Mouse (Mus musculus) liver, embryonic 16.5 days (tissue): ENCODE measurements around the gene 1700016H13Rik. TPM values are rescaled to one million over a fixed set of nuclear protein-coding genes. Genes with fewer than 3 reads are reported as not detected.

Experiments used
- ATAC-seq: fragments of 200-750 bp; cut with Nextera tagmentation; 2 replicates; pipeline ENCODE4 v1.8.0; 2017; ENCODE audit warnings: low read depth, mild to moderate bottlenecking, moderate number of reproducible peaks, moderate library complexity
- H3K27ac ChIP-seq: fragments of 300-500 bp; sonication (generic); 2 replicates; pipeline ENCODE4 v1.5.1; 2014; ENCODE audit warnings: mild to moderate bottlenecking, low read length
- H3K27me3 ChIP-seq: fragments of 300-500 bp; sonication (generic); 2 replicates; pipeline ENCODE4 v1.6.1; 2014; ENCODE audit warnings: low read depth, low read length, mixed read lengths; ENCODE audit not compliant: control insufficient read depth, insufficient read depth
- H3K36me3 ChIP-seq: fragments of 300-500 bp; sonication (generic); 2 replicates; pipeline ENCODE4 v1.6.1; 2014; ENCODE audit warnings: mild to moderate bottlenecking; ENCODE audit not compliant: control insufficient read depth, insufficient read depth
- H3K4me1 ChIP-seq: fragments of 300-500 bp; sonication (generic); 2 replicates; pipeline ENCODE4 v1.6.1; 2014; ENCODE audit warnings: low read depth, low read length, mixed read lengths; ENCODE audit not compliant: control insufficient read depth
- H3K4me2 ChIP-seq: fragments of 300-500 bp; sonication (generic); 2 replicates; pipeline ENCODE4 v1.6.1; 2014; ENCODE audit warnings: low read depth, low read length, mixed read lengths
- H3K4me3 ChIP-seq: fragments of 300-500 bp; sonication (generic); 2 replicates; pipeline ENCODE4 v1.5.1; 2014; ENCODE audit warnings: low read depth, mild to moderate bottlenecking, low read length
- H3K9ac ChIP-seq: fragments of 300-500 bp; sonication (generic); 2 replicates; pipeline ENCODE4 v1.6.1; 2014; ENCODE audit warnings: low read depth, low read length
- H3K9me3 ChIP-seq: fragments of 300-500 bp; sonication (generic); replicated peaks from 2 replicates; pipeline ENCODE4 v1.6.1; 2016; ENCODE audit warnings: low read length; ENCODE audit not compliant: control insufficient read depth
- WGBS: fragments of 180-500 bp; shearing (Covaris S2); extraction: QIAGEN DNeasy Blood & Tissue Kit; methylation state at CpG from one replicate; pipeline ENCODE4 v1.1.7; 2014; ENCODE audit not compliant: insufficient replicate concordance; 5-methylcytosine and 5-hydroxymethylcytosine counted together
- polyA plus RNA-seq: library from polyadenylated mRNA; unstranded; fragments of >200 nt; fragmentation: Nextera tagmentation; extraction: Ambion mirVana; gene quantifications from 2 replicates; pipeline ENCODE4 v1.2.1, GENCODE M21; 2015

Gene 1700016H13Rik
- 0.06 TPM in 1 of 2 replicates, not detected in the other for polyA plus RNA-seq

DNA sequence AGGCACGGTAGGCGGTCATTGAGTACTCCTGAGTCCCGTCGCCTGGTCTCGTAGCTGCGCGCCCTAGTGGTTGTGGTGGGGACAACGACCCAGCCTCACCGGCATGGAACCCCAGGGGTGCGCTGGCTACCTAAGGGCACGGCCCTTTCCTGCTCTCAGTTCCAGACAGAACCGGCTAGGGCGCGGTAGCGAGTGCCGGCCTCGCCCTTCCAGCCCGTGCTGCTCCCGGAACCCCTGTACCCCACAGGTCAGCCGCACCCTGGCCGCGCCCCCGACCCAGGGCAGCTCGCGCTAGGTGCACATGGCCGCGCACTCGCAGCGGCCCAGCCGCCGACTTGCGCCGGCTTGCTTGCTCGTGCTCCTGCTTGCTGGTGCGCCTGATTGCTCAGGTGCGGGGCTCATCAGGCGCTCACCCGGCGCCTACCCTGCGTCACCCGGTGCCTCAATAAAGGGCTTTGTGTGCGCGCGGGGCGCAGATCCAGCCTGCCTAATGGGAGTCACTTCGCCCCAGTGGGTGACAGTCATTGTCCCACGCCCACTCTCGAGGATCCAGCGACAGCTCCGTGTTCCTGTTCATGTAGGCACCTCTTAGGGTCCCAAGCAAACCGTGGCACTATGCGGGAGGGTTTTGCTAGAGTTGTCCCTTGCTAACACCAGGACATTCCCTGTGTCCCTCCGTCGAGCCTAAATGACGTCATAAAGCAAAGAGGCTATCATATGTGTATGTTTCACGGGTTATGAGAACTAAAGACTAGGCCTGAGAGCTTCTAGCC lies at the start of gene 1700016H13Rik:
Gene 1700016H13Rik (minus strand): TSS at position 665 of the 773 bp plus-strand sequence.
- peak within 1 kb of the TSS; percentile 60 for H3K4me3 ChIP-seq
- H3K9me3 ChIP-seq = no peaks in the 10 kb centered on the region
- no peak within 1 kb of the TSS for H3K27ac ChIP-seq
- peak within 1 kb of the TSS; percentile 38 for H3K9ac ChIP-seq
- H3K4me2 ChIP-seq = peak within 1 kb of the TSS; percentile 81
- no peaks in the 10 kb centered on the region for H3K27me3 ChIP-seq
- WGBS = 1% methylated on average over 55 of the region's 56 CpGs
- no peaks in the 10 kb centered on the region; the same call in 1 of the 2 replicates for H3K4me1 ChIP-seq
- no peaks in the 10 kb centered on the region for H3K36me3 ChIP-seq
- ATAC-seq = peak; percentile 64

DNA sequence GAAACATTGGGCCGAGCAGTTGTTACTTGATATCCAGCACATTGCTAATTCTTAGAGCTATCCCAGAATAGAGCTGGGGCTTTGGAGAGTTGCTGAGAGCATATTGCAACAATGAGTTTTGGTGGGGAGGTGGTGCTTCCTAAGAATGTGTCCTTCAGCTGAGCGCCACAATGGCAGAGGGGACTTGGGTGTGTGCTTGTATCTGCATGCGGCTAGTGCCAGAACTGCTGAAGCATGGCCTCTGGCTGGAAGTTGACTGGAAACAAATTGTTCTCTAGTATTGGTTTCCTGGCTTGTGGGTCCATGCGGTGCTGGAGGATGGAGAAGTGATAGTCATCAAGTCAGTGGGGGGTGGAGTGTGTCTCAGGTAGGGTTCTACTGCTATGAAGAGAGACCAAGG lies 49.5 kb upstream of the 1700016H13Rik start:
- H3K4me2 ChIP-seq = no peak overlapping the region
- 77% methylated on average over 4 of the region's 4 CpGs for WGBS
- no peaks in the 10 kb centered on the region for H3K36me3 ChIP-seq
- H3K27ac ChIP-seq = no peak overlapping the region
- no peaks in the 10 kb centered on the region for H3K9me3 ChIP-seq
- H3K4me1 ChIP-seq = peaks cover 7% of the 10 kb centered on the region; the same call in 1 of the 2 replicates
- no peaks in the 10 kb centered on the region for H3K27me3 ChIP-seq
- no peak overlapping the region for H3K9ac ChIP-seq
- H3K4me3 ChIP-seq = no peak overlapping the region
- no peak for ATAC-seq

DNA sequence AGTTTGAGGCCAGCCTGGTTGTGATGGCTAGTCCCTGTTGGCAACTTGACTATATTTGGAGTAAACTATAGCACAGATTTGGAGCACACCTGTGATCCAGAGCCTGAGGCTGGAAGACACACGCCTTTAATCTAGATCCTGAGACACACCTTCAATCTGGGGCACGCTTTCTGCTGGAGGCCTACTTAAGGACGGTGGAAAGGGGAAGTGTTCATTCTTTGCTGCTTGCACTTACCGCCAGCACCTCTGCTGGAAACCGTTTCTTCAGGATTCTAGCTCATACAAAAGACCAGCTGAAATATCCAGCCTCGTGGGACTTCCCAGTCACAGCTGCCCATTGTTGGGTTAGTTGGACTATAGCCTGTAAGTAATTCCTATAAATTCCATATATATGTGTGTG lies 46.7 kb upstream of the 1700016H13Rik start:
- Histone ChIP-seq H3K4me1 (no peaks in the 10 kb centered on the region), H3K4me2 (no peak overlapping the region)
- WGBS = 33% methylated on average over 6 of the region's 6 CpGs

DNA sequence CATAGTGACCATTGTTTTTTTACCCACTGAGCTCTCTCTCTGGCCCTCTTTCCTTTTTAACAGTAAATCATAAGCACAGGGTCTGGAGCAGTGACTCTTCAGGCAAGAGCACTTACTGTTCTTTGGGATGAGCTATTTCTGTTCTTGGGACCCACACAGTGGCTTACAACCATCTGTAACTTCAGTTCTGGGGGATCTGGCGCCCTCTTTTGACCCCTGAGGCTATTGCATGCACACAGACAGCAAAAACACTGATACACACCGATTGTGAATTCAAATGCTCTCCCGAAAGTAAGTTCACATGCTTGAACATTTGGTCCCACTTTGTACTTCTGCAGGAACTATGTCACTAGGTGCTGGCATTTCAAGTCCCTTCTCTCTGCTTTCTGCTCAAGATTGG lies 45.7 kb upstream of the 1700016H13Rik start:
- Histone ChIP-seq H3K36me3 (no peaks in the 10 kb centered on the region), H3K27me3 (peaks cover 6% of the 10 kb centered on the region; the same call in 1 of the 2 replicates), H3K9ac (no peak overlapping the region), H3K4me3 (no peak overlapping the region), H3K9me3 (no peaks in the 10 kb centered on the region), H3K27ac (no peak overlapping the region), H3K4me2 (no peak overlapping the region), H3K4me1 (no peaks in the 10 kb centered on the region)
- ATAC-seq = no peak
- WGBS = 61% methylated on average over 3 of the region's 3 CpGs

More for the DNA sequence above, 46.7 kb upstream of the 1700016H13Rik start:
- no peaks in the 10 kb centered on the region for H3K36me3 ChIP-seq
- H3K9ac ChIP-seq = no peak overlapping the region
- no peak overlapping the region for H3K4me3 ChIP-seq
- H3K27me3 ChIP-seq = no peaks in the 10 kb centered on the region
- H3K27ac ChIP-seq = no peak overlapping the region
- H3K9me3 ChIP-seq = no peaks in the 10 kb centered on the region
- ATAC-seq = no peak

DNA sequence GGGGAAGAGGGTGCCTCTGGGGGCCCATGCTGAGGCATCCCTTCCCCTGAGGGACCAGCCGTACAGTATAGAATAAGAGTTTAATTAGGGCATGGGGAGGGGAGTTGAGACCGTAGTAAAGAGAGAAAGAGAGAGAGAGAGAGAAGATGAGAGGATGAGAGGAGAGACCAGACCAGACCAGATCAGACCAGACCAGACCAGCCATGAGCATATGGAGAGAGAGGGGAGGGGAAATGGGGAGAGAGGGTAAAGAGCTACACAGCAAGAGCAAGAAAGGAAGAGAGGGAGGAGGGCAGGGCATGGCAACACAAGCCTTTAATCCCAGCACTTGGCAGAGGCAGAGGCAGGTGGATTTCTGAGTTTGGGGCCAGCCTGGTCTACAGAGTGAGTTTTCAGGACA lies 44.9 kb upstream of the 1700016H13Rik start:
- no peak for ATAC-seq
- Histone ChIP-seq H3K27me3 (peaks cover 9% of the 10 kb centered on the region; the same call in 1 of the 2 replicates), H3K4me1 (no peaks in the 10 kb centered on the region), H3K4me3 (no peak overlapping the region), H3K9ac (no peak overlapping the region), H3K9me3 (no peaks in the 10 kb centered on the region), H3K4me2 (no peak overlapping the region), H3K36me3 (no peaks in the 10 kb centered on the region), H3K27ac (no peak overlapping the region)
- WGBS = 59% methylated on average over 2 of the region's 2 CpGs

DNA sequence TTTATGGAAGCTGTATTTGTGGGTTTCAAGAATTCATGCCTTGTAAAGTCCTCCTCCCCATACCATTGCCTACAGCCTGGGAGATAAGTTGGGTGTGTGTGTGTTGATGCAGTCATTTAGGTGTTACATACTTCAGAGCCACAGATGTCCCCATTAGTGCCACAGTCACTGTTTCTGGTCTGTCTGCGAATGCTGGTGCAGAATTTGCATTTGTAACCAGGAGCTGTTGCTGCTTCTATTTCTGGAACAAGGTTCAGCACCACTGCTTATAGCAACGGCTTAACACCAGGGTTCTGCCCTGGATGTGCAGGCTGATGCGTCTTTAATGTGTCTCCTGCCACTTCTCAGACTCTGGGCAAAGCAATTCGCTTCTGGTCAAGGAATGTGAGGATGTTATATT lies 43.7 kb upstream of the 1700016H13Rik start:
- Histone ChIP-seq H3K27ac (no peak overlapping the region), H3K4me3 (no peak overlapping the region), H3K4me2 (no peak overlapping the region), H3K27me3 (peaks cover 20% of the 10 kb centered on the region), H3K9me3 (no peaks in the 10 kb centered on the region), H3K36me3 (no peaks in the 10 kb centered on the region), H3K9ac (no peak overlapping the region), H3K4me1 (no peaks in the 10 kb centered on the region)
- no peak for ATAC-seq
- 45% methylated on average over 4 of the region's 4 CpGs for WGBS

DNA sequence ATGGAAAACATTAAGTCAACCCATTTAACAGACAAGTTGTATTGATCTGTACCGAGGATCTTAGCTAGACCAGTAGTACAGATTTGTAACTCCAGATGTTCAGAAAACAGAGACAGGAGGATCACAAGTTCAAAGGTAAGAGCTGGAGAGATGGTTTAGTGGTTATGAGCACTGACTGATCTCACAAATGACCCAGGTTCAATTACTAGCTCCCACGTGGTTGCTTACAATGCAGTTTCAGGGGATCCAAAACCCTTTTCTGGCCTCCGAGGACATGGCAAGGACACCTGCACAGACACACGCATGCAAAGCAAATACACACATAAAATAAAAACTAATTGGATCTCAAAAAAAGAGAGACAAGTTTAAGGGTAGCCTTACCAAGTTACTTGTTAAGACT lies 42.8 kb upstream of the 1700016H13Rik start:
- Histone ChIP-seq H3K4me1 (no peaks in the 10 kb centered on the region), H3K4me2 (no peak overlapping the region), H3K9ac (no peak overlapping the region), H3K36me3 (no peaks in the 10 kb centered on the region), H3K27me3 (peaks cover 29% of the 10 kb centered on the region), H3K27ac (no peak overlapping the region), H3K4me3 (no peak overlapping the region), H3K9me3 (no peaks in the 10 kb centered on the region)
- ATAC-seq = no peak
- 46% methylated on average over 4 of the region's 4 CpGs for WGBS

DNA sequence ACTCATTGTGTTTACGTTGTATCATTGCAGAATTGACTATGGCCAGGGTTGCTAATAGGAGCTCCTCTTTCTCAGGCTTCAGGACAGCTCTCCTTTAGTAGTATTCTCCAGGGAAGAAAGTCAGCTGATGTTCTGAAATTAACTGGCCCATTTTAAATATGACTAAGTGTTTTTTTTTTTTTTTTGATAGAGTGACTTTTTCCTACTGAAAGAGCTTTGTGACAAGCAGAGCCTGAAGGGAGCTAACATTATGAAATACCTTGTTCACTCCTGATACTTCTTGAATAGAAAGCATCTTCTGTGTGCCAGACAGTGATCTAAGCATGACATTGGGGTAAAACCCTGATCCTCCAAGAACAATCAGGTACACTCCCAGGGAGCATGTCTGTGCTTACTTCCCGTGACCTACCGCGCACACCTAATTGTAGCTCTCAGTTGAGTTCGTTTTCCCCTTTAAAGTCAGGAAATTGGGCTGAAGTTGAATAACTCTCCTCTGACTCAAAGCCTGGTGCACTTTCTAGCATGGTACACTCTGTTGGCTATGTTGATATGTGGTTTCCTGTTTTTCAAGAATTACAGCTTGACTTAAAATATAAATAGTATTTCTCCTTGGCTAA lies 42.2 kb upstream of the 1700016H13Rik start:
- H3K27ac ChIP-seq = no peak overlapping the region
- H3K9me3 ChIP-seq = no peaks in the 10 kb centered on the region
- H3K36me3 ChIP-seq = no peaks in the 10 kb centered on the region
- no peak overlapping the region for H3K9ac ChIP-seq
- H3K4me2 ChIP-seq = no peak overlapping the region
- 50% methylated on average over 5 of the region's 5 CpGs for WGBS
- H3K4me3 ChIP-seq = no peak overlapping the region
- peaks cover 35% of the 10 kb centered on the region for H3K27me3 ChIP-seq
- peaks cover 4% of the 10 kb centered on the region for H3K4me1 ChIP-seq
- no peak for ATAC-seq

DNA sequence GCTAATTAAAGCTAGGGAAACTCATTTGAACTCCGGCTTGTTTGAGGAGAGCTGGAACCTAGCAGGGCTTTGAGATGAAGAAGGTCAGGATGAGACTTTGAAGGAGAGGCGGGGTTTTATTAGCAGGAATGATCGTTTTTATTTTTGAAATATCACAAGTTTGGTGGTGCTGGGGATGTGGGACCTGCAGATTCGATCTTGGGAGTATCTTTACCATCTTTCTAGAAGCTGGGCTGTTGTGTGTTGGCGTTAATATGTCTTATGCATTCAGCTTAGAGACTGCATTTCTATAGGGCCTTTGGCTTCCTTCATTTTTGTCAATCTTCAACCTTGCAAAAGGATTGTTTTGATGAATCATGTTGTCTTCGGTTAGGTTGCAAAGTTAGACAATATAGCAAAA lies 38.3 kb upstream of the 1700016H13Rik start:
- Histone ChIP-seq H3K9ac (no peak overlapping the region), H3K9me3 (no peaks in the 10 kb centered on the region), H3K36me3 (no peaks in the 10 kb centered on the region), H3K4me1 (peaks cover 11% of the 10 kb centered on the region), H3K27ac (no peak overlapping the region), H3K4me2 (peak overlapping the region; percentile 97; the same call in 1 of the 2 replicates), H3K4me3 (peak overlapping the region; percentile 73), H3K27me3 (peaks cover 43% of the 10 kb centered on the region)
- no peak for ATAC-seq
- 42% methylated on average over 6 of the region's 6 CpGs for WGBS
